Mouse (Mus musculus): ENCODE measurements at regions not wholly inside any gene's neighbourhood (a gene's known extent, or its start where the extent isn't known, plus 50 kb on each side); places are given as distances from the start of the nearest gene placed in this dataset.
"Not testable (repeated sequence)": the region's sequence is repeated elsewhere in the genome, so short reads cannot be mapped to it uniquely, and the experiment has no call there.

DNA sequence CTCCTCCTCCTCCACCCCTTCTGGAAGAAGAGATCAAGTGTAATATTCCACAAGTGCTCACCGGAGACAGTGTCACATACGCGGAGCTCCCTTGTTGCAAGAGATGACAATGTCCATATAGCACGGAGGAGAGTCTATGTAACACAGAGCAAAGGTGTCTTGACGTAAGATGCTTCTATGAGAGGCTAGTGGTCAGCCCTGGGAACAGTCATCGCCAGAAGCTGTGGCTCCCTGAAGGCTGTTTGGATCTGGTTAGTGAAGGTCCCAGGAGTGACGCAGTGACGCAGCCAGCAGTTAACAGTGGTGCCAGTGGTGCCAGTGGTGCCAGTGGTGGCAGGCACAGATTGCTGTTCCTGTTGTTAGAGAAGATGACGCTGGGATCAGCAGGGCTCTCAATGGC lies 66.9 kb downstream of the Twistnb start:
- Histone ChIP-seq H3K4me2 (no peak overlapping the region), H3K36me3 (no peaks in the 10 kb centered on the region), H3K27ac (no peak overlapping the region), H3K9ac (no peak overlapping the region), H3K4me3 (no peak overlapping the region), H3K9me3 (no peaks in the 10 kb centered on the region), H3K4me1 (replicated peaks) (no peaks in the 10 kb centered on the region), H3K27me3 (no peaks in the 10 kb centered on the region)
- ATAC-seq (ENCODE audit: low FRiP score), result no peak
- 90% methylated on average over 9 of the region's 9 CpGs for WGBS

GRCm38 (mm10) chr12:33497319-33497892 lies 68.0 kb downstream of the Twistnb start:
- Histone ChIP-seq H3K4me1 (replicated peaks) (no peaks in the 10 kb centered on the region), H3K27me3 (no peaks in the 10 kb centered on the region), H3K36me3 (no peaks in the 10 kb centered on the region), H3K27ac (no peak overlapping the region), H3K4me2 (no peak overlapping the region), H3K9ac (no peak overlapping the region), H3K9me3 (no peaks in the 10 kb centered on the region), H3K4me3 (no peak overlapping the region)
- 65% methylated on average over 11 of the region's 11 CpGs for WGBS
- ATAC-seq (ENCODE audit: low FRiP score), result no peak

DNA sequence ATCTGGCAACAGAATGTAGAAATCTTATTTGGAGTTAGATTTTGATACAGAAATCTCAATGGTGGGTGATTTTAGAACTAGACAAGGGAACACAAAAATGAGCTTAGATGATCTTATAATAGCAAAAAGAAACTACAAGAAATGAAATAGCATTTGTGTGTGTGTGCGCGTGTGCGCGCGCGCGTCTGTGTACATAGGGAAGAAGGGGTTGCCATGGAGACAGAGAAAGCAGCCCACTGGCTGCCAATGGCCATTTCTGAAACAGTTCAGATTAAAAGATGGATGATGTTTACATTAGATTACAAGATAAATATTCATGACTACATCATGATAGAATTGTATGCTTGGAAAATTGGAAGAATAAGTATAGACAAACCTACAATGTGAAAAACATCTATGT lies 112.1 kb downstream of the Twistnb start:
- H3K9ac ChIP-seq, result no peak overlapping the region
- no peak overlapping the region for H3K4me2 ChIP-seq
- H3K36me3 ChIP-seq, result no peaks in the 10 kb centered on the region
- H3K9me3 ChIP-seq, result no peaks in the 10 kb centered on the region
- no peaks in the 10 kb centered on the region; the same call in 1 of the 2 replicates for H3K4me1 ChIP-seq (replicated peaks)
- ATAC-seq (ENCODE audit: low FRiP score), result no peak
- no peak overlapping the region for H3K27ac ChIP-seq
- 74% methylated on average over 7 of the region's 7 CpGs for WGBS
- H3K4me3 ChIP-seq, result no peak overlapping the region
- H3K27me3 ChIP-seq, result no peaks in the 10 kb centered on the region

- not testable (repeated sequence) for H3K9me3 ChIP-seq; H3K36me3 ChIP-seq; H3K27ac ChIP-seq; H3K27me3 ChIP-seq; H3K4me3 ChIP-seq; H3K4me1 ChIP-seq (replicated peaks); H3K4me2 ChIP-seq; ATAC-seq (ENCODE audit: low FRiP score); H3K9ac ChIP-seq
- 53% methylated on average over 7 of the region's 7 CpGs for WGBS
These were observed 122.2 kb downstream of the Twistnb start for GRCm38 (mm10) chr12:33551660-33552059.

GRCm38 (mm10) chr12:33552231-33552630 lies 122.8 kb downstream of the Twistnb start:
- H3K36me3 ChIP-seq, result no peaks in the 10 kb centered on the region
- no peaks in the 10 kb centered on the region for H3K27me3 ChIP-seq
- H3K9me3 ChIP-seq, result no peaks in the 10 kb centered on the region
- H3K4me2 ChIP-seq, result no peak overlapping the region
- no peak for ATAC-seq (ENCODE audit: low FRiP score)
- H3K9ac ChIP-seq, result no peak overlapping the region
- H3K27ac ChIP-seq, result no peak overlapping the region
- no peak overlapping the region for H3K4me3 ChIP-seq
- H3K4me1 ChIP-seq (replicated peaks), result no peaks in the 10 kb centered on the region
- 94% methylated on average over 3 of the region's 3 CpGs for WGBS

GRCm38 (mm10) chr12:33552651-33553050 lies 123.2 kb downstream of the Twistnb start:
- Histone ChIP-seq H3K27ac (no peak overlapping the region), H3K36me3 (no peaks in the 10 kb centered on the region), H3K4me2 (no peak overlapping the region), H3K4me3 (no peak overlapping the region), H3K9me3 (no peaks in the 10 kb centered on the region), H3K9ac (no peak overlapping the region), H3K27me3 (no peaks in the 10 kb centered on the region), H3K4me1 (replicated peaks) (no peaks in the 10 kb centered on the region)
- ATAC-seq (ENCODE audit: low FRiP score), result no peak
- WGBS, result 92% methylated on average over 5 of the region's 5 CpGs

DNA sequence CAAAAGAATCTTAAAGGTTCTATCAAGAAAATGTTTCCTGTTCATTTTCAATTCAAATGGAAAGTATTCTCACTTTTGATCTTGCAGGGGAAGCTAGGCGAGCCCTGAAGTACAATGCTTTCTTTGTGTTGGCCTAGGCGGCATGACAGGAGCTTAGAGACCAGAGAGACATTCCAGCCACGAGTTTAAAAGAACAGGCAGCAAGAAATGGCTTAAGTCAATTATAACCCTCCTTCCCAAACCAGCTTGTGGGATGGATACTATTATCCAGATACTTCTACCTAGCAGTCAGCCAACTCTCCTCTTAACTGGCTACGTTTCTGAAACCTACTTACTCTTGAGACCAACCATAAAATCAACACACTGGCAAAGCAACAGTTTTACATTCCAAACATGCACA lies 124.3 kb downstream of the Twistnb start:
- no peak overlapping the region for H3K4me3 ChIP-seq
- H3K27ac ChIP-seq, result no peak overlapping the region
- no peaks in the 10 kb centered on the region for H3K27me3 ChIP-seq
- no peaks in the 10 kb centered on the region for H3K4me1 ChIP-seq (replicated peaks)
- WGBS, result 8% methylated on average over 4 of the region's 4 CpGs
- no peak for ATAC-seq (ENCODE audit: low FRiP score)
- H3K9ac ChIP-seq, result no peak overlapping the region
- no peaks in the 10 kb centered on the region for H3K36me3 ChIP-seq
- no peaks in the 10 kb centered on the region for H3K9me3 ChIP-seq
- no peak overlapping the region for H3K4me2 ChIP-seq

GRCm38 (mm10) chr12:33561141-33561540 lies 131.7 kb downstream of the Twistnb start:
- Histone ChIP-seq H3K9me3 (no peaks in the 10 kb centered on the region), H3K27me3 (no peaks in the 10 kb centered on the region), H3K4me3 (no peak overlapping the region), H3K27ac (no peak overlapping the region), H3K36me3 (no peaks in the 10 kb centered on the region), H3K9ac (no peak overlapping the region), H3K4me1 (replicated peaks) (no peaks in the 10 kb centered on the region), H3K4me2 (no peak overlapping the region)
- WGBS, result 65% methylated on average over 7 of the region's 7 CpGs
- no peak for ATAC-seq (ENCODE audit: low FRiP score)

- Histone ChIP-seq H3K36me3 (no peaks in the 10 kb centered on the region), H3K27ac (no peak overlapping the region), H3K9me3 (no peaks in the 10 kb centered on the region), H3K4me1 (replicated peaks) (no peaks in the 10 kb centered on the region), H3K9ac (no peak overlapping the region), H3K27me3 (no peaks in the 10 kb centered on the region), H3K4me3 (no peak overlapping the region), H3K4me2 (no peak overlapping the region)
- 77% methylated on average over 6 of the region's 6 CpGs for WGBS
- no peak for ATAC-seq (ENCODE audit: low FRiP score)
These were observed 148.5 kb downstream of the Twistnb start for GRCm38 (mm10) chr12:33577877-33578428.

DNA sequence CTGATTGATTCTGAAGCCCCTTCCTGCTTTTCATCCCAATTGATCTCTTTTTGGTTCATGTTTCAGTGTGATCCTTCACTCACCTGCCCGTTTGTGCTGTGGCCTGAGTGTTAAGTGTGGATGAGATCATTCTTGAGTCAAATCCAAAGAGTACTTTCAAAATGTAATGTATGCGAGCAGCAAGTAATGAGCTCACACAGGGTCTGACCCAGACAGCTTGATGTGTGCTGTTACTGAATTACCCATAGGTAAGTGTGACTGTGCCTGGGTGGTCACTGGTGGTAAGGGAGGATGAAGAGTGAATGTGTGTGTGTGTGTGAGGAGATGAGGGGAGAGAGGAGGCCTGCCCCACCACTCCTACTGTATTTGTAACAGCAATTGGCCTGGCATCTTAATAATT lies 151.4 kb downstream of the Twistnb start:
- Histone ChIP-seq H3K9ac (no peak overlapping the region), H3K27me3 (no peaks in the 10 kb centered on the region), H3K4me3 (no peak overlapping the region), H3K4me1 (replicated peaks) (no peaks in the 10 kb centered on the region), H3K36me3 (no peaks in the 10 kb centered on the region), H3K27ac (no peak overlapping the region), H3K9me3 (no peaks in the 10 kb centered on the region), H3K4me2 (no peak overlapping the region)
- no peak for ATAC-seq (ENCODE audit: low FRiP score)
- WGBS, result 81% methylated on average over 2 of the region's 2 CpGs

GRCm38 (mm10) chr12:33591031-33591430 lies 161.6 kb downstream of the Twistnb start:
- H3K4me3 ChIP-seq, result no peak overlapping the region
- H3K9ac ChIP-seq, result no peak overlapping the region
- H3K36me3 ChIP-seq, result no peaks in the 10 kb centered on the region
- H3K4me1 ChIP-seq (replicated peaks), result peaks cover 10% of the 10 kb centered on the region; the same call in 1 of the 2 replicates
- 78% methylated on average over 5 of the region's 5 CpGs for WGBS
- H3K27me3 ChIP-seq, result no peaks in the 10 kb centered on the region
- H3K9me3 ChIP-seq, result no peaks in the 10 kb centered on the region
- no peak for ATAC-seq (ENCODE audit: low FRiP score)
- no peak overlapping the region for H3K27ac ChIP-seq
- H3K4me2 ChIP-seq, result no peak overlapping the region

GRCm38 (mm10) chr12:33592431-33592911 lies 163.0 kb downstream of the Twistnb start:
- WGBS, result 38% methylated on average over 6 of the region's 6 CpGs
- Histone ChIP-seq H3K4me1 (replicated peaks) (peaks cover 10% of the 10 kb centered on the region; the same call in 1 of the 2 replicates), H3K27me3 (no peaks in the 10 kb centered on the region), H3K27ac (no peak overlapping the region), H3K4me2 (peak overlapping the region; percentile 40), H3K36me3 (no peaks in the 10 kb centered on the region), H3K9ac (no peak overlapping the region), H3K4me3 (no peak overlapping the region), H3K9me3 (no peaks in the 10 kb centered on the region)
- 0 out of 2 replicates have a peak, but pooled peaks have one; percentile 17 for ATAC-seq (ENCODE audit: low FRiP score)

DNA sequence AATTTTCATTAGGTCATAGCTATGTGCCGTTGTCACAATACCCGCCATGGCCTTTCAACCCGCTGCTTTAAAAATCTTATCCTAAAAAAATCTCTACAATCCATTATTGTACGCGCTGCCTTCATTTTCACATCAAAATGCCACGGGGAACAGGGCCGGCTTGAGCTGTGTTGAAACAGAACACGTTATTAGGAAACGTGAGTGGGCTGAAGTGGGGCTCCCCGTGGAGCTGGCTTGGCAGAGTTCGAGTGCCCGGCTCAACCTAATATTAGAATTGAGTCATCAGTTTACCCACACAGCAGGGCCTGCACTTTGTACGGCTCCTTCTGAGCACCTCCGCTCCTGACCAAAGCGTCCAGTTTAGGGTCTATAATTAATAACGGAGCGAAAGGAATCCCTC lies 163.5 kb downstream of the Twistnb start:
- Histone ChIP-seq H3K27me3 (no peaks in the 10 kb centered on the region), H3K36me3 (no peaks in the 10 kb centered on the region), H3K4me2 (peak overlapping the region; percentile 40), H3K9me3 (no peaks in the 10 kb centered on the region), H3K9ac (no peak overlapping the region), H3K4me1 (replicated peaks) (peaks cover 10% of the 10 kb centered on the region; the same call in 1 of the 2 replicates), H3K4me3 (no peak overlapping the region), H3K27ac (no peak overlapping the region)
- peak; percentile 66 for ATAC-seq (ENCODE audit: low FRiP score)
- 56% methylated on average over 17 of the region's 17 CpGs for WGBS

All from hindbrain, embryonic 13.5 days (tissue).